Comparison of ENCODE assay signal across 27 mouse cellular contexts in the genomic region with DNA sequence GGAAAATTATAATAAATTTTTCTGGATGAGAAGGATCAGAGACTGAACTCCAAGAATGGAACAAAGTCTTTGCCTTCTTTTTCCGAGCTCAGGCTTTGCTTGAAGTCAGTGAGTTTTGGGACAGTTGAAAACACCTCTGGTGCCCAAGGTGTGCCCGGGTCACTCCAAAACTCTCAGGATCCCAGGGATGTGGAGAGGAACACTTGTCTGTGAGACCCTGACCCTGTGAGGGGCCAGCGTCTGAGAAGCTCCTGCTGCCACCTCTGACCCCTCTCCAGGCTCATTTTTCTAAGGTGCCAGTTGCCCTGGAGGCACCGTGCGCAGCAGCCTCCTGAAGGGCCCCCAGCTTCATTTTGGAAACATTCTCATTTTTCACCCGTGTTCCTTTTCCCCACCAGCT. TPM values are rescaled to one million over a fixed set of nuclear protein-coding genes. Genes with fewer than 3 reads are reported as not detected.
A peak's percentile ranks its signal among the peaks of the same experiment; 100 is the strongest.
DNase-seq lines count a peak whose midpoint lies in the region; ATAC-seq lines count a peak whose summit lies in the region.
"Had no signal": no experiment of that assay in that cellular context is flagged by ENCODE, and none has a peak within 500 bp of the region (broad histone marks: within the 10 kb centered on the region; RNA-seq: fewer than 3 reads in every experiment).

No protein-coding gene starts in this region.

- H3K36me3 ChIP-seq in hindbrain, embryonic 11.5 days (ENCODE audit: control insufficient read depth, insufficient read depth, low read length) = no peaks in the 10 kb centered on the region
- H3K36me3 ChIP-seq in limb, embryonic 10.5 days = peaks cover 90% of the 10 kb centered on the region
- H3K36me3 ChIP-seq: liver, embryonic 15.5 days; midbrain, embryonic 15.5 days had no signal

- intact Hi-C loops in left cerebral cortex, postnatal 4 days (cut with DNase I) = loop anchor here (10.0 kb wide), 1 partner anchor 559 kb away; no protein-coding TSS in a partner anchor
- intact Hi-C loops in left cerebral cortex, postnatal 36 days (cut with DNase I) = no loop called here

- H3K4me1 ChIP-seq in hindbrain, embryonic 11.5 days (replicated peaks; ENCODE audit: control insufficient read depth, insufficient read depth, low read length) = peaks cover 7% of the 10 kb centered on the region; the same call in 1 of the 2 replicates
- H3K4me1 ChIP-seq in limb, embryonic 10.5 days = peaks cover 48% of the 10 kb centered on the region
- H3K4me1 ChIP-seq: liver, embryonic 15.5 days had no signal

- 29% methylated on average over 6 of the region's 6 CpGs for whole genome bisulfite sequencing in hindbrain, embryonic 11.5 days
- 57% methylated on average over 6 of the region's 6 CpGs for WGBS in limb, embryonic 10.5 days

- H3K27ac ChIP-seq in hindbrain, embryonic 11.5 days (ENCODE audit: low read depth, low read length) = no peak overlapping the region
- H3K27ac ChIP-seq in limb, embryonic 10.5 days = no peak overlapping the region
- H3K27ac ChIP-seq: heart, embryonic 13.5 days; left cerebral cortex, adult 2 months; liver, embryonic 15.5 days; midbrain, embryonic 15.5 days; neural tube, embryonic 13.5 days had no signal

- no peak overlapping the region for H3K9ac ChIP-seq in hindbrain, embryonic 11.5 days (ENCODE audit: low read depth, low read length)
- H3K9ac ChIP-seq: heart, embryonic 13.5 days; liver, embryonic 15.5 days; midbrain, embryonic 15.5 days; neural tube, embryonic 13.5 days had no signal

- no peaks in the 10 kb centered on the region for H3K9me3 ChIP-seq in hindbrain, embryonic 11.5 days (ENCODE audit: control insufficient read depth, low read length)
- no peaks in the 10 kb centered on the region for H3K9me3 ChIP-seq in limb, embryonic 10.5 days (replicated peaks)
- H3K9me3 ChIP-seq: heart, embryonic 13.5 days; liver, embryonic 15.5 days; midbrain, embryonic 15.5 days; neural tube, embryonic 13.5 days had no signal

- H3K27me3 ChIP-seq in hindbrain, embryonic 11.5 days (ENCODE audit: control insufficient read depth, insufficient read depth, low read length) = no peaks in the 10 kb centered on the region
- H3K27me3 ChIP-seq in limb, embryonic 10.5 days (ENCODE audit: low read depth, poor library complexity, severe bottlenecking) = no peaks in the 10 kb centered on the region

- H3K4me2 ChIP-seq in hindbrain, embryonic 11.5 days (replicated peaks; ENCODE audit: low read depth, low read length) = no peak overlapping the region
- H3K4me2 ChIP-seq: heart, embryonic 13.5 days; liver, embryonic 15.5 days; midbrain, embryonic 15.5 days; neural tube, embryonic 13.5 days had no signal

- ATAC-seq in hindbrain, embryonic 11.5 days (ENCODE audit: low FRiP score) = no peak
- ATAC-seq: forebrain, embryonic 16.5 days; midbrain, embryonic 15.5 days had no signal

- H3K4me3 ChIP-seq in hindbrain, embryonic 11.5 days (ENCODE audit: low read depth, low read length) = 0 out of 2 replicates have a peak overlapping the region, but pooled peaks have one; percentile 7
- no peak overlapping the region for H3K4me3 ChIP-seq in limb, embryonic 10.5 days
- H3K4me3 ChIP-seq: heart, embryonic 13.5 days; left cerebral cortex, adult 2 months; liver, embryonic 15.5 days; midbrain, embryonic 15.5 days; myocyte; neural tube, embryonic 13.5 days had no signal

- DNase-seq in testis, postnatal 10 days (ENCODE audit: low spot score) = peak; percentile 32
- DNase-seq in testis, postnatal 14 days (ENCODE audit: low spot score) = no peak
- no peak for DNase-seq in hindbrain, embryonic 11.5 days (ENCODE audit: low spot score)
- DNase-seq in limb, embryonic 10.5 days (ENCODE audit: low spot score) = peak; percentile 25
- DNase-seq in lung, postnatal 14 days = no peak
- DNase-seq in left cerebral cortex, postnatal 4 days = no peak
- DNase-seq in left cerebral cortex, postnatal 36 days (ENCODE audit: low spot score in 2 of 2) = no peak
- DNase-seq: adrenal gland, adult 2 months; B cell, adult 2 months; cerebellum, adult 11 months; cerebellum, adult 9-11 months; gastrocnemius, postnatal 10 days; heart, postnatal 14 days; kidney, adult 18-20 months; layer of hippocampus, adult 9-11 months; liver; thymus, postnatal 4 days had no signal

RNA-seq across cellular contexts. Expression of a gene that starts 10.8 kb away (rescaled TPM):
- 49.1 and 49.6 TPM in 2 replicates for polyA plus RNA-seq in hindbrain, embryonic 11.5 days (2014; fragmentation: Nextera tagmentation; extraction: Ambion mirVana)
- 64.8 and 91.9 TPM in 2 replicates for polyA plus RNA-seq in limb, embryonic 10.5 days (2016; fragmentation: Nextera tagmentation; extraction: Ambion mirVana)
- total RNA-seq in left cerebral cortex, postnatal 4 days (2021) = 10 to 100 TPM in 1 of 2 experiments, 1 to 10 TPM in 1; 8.7 to 13.1 TPM
- total RNA-seq in left cerebral cortex, postnatal 36 days (2021) = 10 to 100 TPM in 1 of 2 experiments, 1 to 10 TPM in 1; 6.5 to 11.4 TPM
- total RNA-seq: granulocyte monocyte progenitor cell, adult 5-6 weeks; megakaryocyte progenitor cell, adult 5-6 weeks; MEL had no signal

Comparison
In these comparisons a context has a peak if more than half of its experiments do, and no peak if none do; other contexts are left out.
1. DNase-seq: peak in testis, postnatal 10 days (single experiment) and limb, embryonic 10.5 days (single experiment); none in testis, postnatal 14 days (single experiment), hindbrain, embryonic 11.5 days (single experiment), lung, postnatal 14 days (single experiment), left cerebral cortex, postnatal 4 days (single experiment) and left cerebral cortex, postnatal 36 days (0 of 2).